Mouse (Mus musculus) bone marrow, adult 2 months (tissue): ENCODE results near the gene Ttc7. TPM values are rescaled to one million over a fixed set of nuclear protein-coding genes. Genes with fewer than 3 reads are reported as not detected.

Source experiments
- H3K27ac ChIP-seq: fragments of 200-500 bp; 2 replicates; pipeline ENCODE4 v1.5.1; 2012; ENCODE audit warnings: low read depth, mild to moderate bottlenecking, control low read depth, inconsistent platforms, low read length; ENCODE audit not compliant: control insufficient read depth, poor library complexity, insufficient read depth
- H3K4me1 ChIP-seq: fragments of 200-500 bp; 2 replicates; pipeline ENCODE4 v1.6.1; 2011; ENCODE audit warnings: low read length; ENCODE audit not compliant: control insufficient read depth, insufficient read depth
- H3K4me3 ChIP-seq: fragments of 200-500 bp; replicated peaks from 2 replicates; pipeline ENCODE3; 2011; ENCODE audit warnings: mild to moderate bottlenecking, low read depth, low read length, control low read depth; ENCODE audit not compliant: control insufficient read depth
- CTCF ChIP-seq: fragments of 200-500 bp; IDR thresholded peaks from 2 replicates; pipeline ENCODE4 v1.5.1; 2011; ENCODE audit warnings: low read length, control low read depth; ENCODE audit not compliant: control insufficient read depth, insufficient read depth
- POLR2A ChIP-seq: fragments of 200-500 bp; IDR thresholded peaks from 2 replicates; pipeline ENCODE4 v1.6.1; 2011; ENCODE audit warnings: low read depth, mild to moderate bottlenecking, control low read depth, low read length, borderline replicate concordance; ENCODE audit not compliant: control insufficient read depth
- WGBS: fragments of 180-500 bp; shearing (Covaris S2); methylation state at CpG from one replicate; pipeline ENCODE4 v1.1.7; 2018; 5-methylcytosine and 5-hydroxymethylcytosine counted together
- polyA plus RNA-seq: library from polyadenylated mRNA; stranded (reverse); fragments of >200 nt; gene quantifications from 2 replicates; pipeline ENCODE4 v1.2.4, GENCODE M21; 2011; ENCODE audit warnings: low replicate concordance; ENCODE audit not compliant: missing spikeins, insufficient read depth, insufficient read length

Gene Ttc7
- polyA plus RNA-seq, 1 experiment = 77.9 TPM

DNA sequence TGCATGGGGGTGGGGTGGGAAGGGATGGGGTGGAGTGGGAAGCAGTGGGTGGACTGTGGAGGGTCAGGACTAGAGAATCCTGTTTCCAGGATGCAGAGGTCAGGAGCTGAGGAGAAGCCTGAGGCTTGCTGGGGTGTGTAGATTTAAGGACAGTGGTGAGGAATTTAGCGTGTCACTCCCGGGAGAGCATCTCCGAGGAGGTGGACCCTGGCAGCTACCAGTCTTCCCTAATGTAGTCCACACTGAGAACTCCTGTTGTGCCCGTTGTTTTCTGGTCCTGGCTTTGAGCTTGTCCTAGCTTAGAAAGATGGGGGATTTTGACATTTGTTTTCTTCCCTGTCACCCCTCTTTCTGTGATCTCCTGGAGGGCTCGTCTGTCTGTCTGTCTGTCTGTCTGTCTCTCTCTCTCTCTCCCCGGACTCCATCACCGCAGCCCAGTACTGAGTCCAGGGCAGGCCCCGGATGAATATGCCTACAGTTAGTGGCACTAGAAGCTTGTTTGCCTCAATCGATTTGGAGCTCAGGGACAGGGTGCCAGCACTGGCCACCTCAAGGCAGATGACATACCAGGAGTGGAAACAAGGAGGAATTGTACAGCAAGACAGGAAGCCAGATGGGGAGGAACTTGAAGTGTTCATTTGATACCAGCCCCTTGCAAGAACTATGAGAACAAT lies 49.6 kb downstream of the Ttc7 start:
- no peak for TF ChIP-seq CTCF
- no peak for TF ChIP-seq POLR2A
- Histone ChIP-seq H3K4me1 (peaks cover 2% of the 10 kb centered on the region), H3K4me3 (no peak overlapping the region), H3K27ac (no peak overlapping the region)
- 66% methylated on average over 9 of the region's 9 CpGs for WGBS

DNA sequence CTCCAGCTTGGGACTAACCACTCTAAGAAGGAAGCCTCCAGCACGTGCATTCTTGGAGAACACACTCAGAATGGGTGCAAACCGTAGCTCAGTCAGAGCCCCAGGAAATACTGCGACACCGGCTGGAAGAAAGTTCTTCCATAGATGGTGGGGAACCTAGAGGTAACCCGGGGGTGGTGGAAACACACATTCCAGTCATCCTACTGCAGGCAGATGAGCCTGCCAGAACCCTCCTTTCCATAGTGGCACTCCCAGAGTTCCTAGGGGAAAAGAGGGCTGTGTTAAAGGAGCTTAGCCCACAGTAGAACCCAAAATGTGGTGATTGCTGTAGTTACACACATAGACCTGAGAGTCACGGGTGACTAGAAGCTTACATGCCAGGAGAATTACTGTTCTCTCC lies 50.2 kb downstream of the Ttc7 start:
- no peaks in the 10 kb centered on the region for H3K4me1 ChIP-seq
- 67% methylated on average over 6 of the region's 6 CpGs for WGBS
- TF ChIP-seq CTCF (no peak), POLR2A (no peak)
- no peak overlapping the region for H3K4me3 ChIP-seq
- H3K27ac ChIP-seq = no peak overlapping the region

DNA sequence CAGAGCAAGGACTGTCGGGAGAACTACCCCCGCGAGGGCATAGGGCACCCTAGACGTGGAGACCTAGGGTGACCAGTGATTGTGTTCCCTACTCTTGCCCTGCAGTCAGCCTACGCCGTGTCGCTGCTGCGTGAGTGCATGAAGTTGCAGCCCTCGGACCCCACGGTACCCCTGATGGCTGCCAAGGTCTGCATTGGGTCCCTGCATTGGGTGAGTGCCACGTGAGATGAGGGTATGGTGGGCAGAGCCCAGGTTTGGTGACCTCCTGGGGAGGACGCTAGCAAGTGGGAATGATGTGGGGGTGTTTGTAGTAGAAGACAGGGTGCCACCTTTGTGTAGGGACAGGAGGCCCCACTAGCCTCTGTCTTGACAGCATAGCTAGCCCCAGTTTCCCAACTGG lies 51.5 kb downstream of the Ttc7 start:
- TF ChIP-seq CTCF (no peak), POLR2A (no peak)
- WGBS = 96% methylated on average over 12 of the region's 12 CpGs
- Histone ChIP-seq H3K27ac (no peak overlapping the region), H3K4me1 (no peaks in the 10 kb centered on the region), H3K4me3 (no peak overlapping the region)

DNA sequence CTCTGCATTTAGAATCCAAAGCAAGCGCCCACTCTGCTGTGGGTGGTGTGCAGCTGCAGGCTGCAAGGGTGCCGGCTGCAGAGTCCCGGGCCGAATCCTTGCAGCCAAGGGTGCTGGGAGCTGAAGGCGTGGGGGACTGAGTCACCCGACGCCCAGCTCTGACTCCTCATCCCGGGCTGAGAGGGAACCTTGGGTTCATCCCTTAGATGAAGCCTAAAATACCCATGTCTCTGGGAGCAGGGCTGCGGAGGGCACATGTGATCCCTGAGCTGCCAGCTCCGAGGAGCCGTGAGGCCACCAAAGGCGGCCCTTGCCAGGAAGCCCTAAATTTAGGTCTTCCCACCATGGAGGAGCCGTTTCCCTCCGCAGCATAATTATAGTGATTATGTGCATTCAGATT lies 52.5 kb downstream of the Ttc7 start:
- 96% methylated on average over 14 of the region's 14 CpGs for WGBS
- TF ChIP-seq CTCF (no peak), POLR2A (no peak)
- Histone ChIP-seq H3K4me3 (no peak overlapping the region), H3K4me1 (no peaks in the 10 kb centered on the region), H3K27ac (no peak overlapping the region)

DNA sequence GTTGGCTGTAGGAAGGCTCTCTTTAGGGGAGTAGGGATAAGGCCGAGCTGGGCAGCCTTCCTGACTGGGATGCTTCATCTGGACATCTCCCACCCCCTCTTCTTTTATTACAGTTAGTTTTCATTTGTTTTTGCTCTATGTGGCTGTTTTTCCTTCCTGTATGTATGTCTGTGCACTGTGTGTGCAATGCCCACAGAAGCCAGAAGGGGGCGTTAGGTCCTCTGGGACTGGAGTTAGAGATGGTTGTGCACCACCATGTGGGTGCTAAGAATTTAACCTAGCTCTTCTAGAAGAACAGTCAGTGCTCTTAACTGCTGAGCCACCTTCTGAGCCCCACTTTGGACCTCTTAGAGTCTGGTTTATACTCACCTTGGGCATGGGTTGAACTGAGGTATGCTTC lies 53.0 kb downstream of the Ttc7 start:
- TF ChIP-seq CTCF (no peak), POLR2A (no peak)
- no peak overlapping the region for H3K4me3 ChIP-seq
- H3K4me1 ChIP-seq = no peaks in the 10 kb centered on the region
- no peak overlapping the region for H3K27ac ChIP-seq
- WGBS = 78% methylated on average over 2 of the region's 2 CpGs

DNA sequence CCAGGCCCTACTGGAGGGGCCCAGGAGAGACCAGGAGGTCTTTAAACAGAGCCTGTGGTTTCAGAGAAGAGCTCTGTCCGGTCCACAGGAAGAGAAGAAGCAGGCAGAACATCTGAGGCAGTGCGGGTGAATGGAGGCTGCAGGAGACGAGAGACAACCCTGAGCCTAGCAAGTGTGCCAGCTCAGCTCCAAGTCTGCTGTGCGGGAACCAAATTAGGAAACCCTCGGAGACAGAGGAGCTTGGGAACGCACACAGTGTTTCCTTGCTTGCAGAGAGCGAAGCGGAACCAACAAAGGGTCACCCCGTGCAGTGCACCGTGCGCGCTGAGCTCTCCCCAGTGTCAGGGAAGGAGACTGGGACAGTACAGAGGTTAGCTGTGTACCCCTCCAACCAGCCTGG lies 54.2 kb downstream of the Ttc7 start:
- Histone ChIP-seq H3K4me3 (no peak overlapping the region), H3K4me1 (no peaks in the 10 kb centered on the region), H3K27ac (no peak overlapping the region)
- WGBS = 96% methylated on average over 12 of the region's 12 CpGs
- TF ChIP-seq CTCF (no peak), POLR2A (no peak)

DNA sequence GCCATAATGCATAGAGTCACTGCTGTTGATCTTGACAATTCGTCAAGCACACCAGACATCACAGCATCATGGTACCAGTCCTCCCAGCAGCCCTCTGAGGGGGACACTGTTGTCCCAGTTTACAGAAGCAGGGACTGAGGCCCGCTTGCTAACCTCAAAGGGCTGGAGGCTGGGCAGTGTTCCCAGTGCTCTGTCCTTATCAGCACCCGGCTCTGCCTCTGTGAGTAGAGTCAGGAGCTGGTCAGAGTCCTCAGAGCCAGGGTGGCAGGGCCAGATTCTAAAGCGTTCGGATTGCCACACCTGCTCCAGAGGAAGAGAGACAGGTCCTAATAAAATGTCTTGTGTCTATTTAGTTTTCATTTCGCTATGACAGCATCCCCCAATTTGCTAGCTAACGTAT lies 55.0 kb downstream of the Ttc7 start:
- TF ChIP-seq CTCF (no peak), POLR2A (no peak)
- WGBS = 86% methylated on average over 7 of the region's 7 CpGs
- no peak overlapping the region for H3K4me3 ChIP-seq
- no peak overlapping the region for H3K27ac ChIP-seq
- no peaks in the 10 kb centered on the region for H3K4me1 ChIP-seq

DNA sequence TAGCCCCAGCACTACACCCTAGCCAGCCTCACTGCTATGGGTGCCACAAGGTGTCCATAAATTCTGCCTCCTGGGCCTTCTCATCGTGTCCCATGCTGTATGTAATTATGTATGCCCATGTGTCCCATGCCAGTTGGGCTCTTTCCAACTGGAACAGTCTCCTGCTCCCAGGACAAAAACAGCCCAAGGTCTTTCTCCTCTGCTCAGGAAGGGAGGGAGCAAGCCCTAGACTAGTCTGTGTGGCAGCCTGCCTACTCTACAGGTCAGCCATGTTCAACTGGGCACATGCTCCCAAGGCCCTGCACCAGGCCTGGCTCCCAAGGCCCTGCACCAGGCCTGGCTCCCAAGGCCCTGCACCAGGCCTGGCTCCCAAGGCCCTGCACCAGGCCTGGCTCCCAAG lies 56.4 kb downstream of the Ttc7 start:
- 79% methylated on average over 1 of the region's 1 CpGs for WGBS
- Histone ChIP-seq H3K27ac (no peak overlapping the region), H3K4me3 (no peak overlapping the region), H3K4me1 (peaks cover 2% of the 10 kb centered on the region; the same call in 1 of the 2 replicates)
- TF ChIP-seq POLR2A (no peak), CTCF (no peak)
